Mouse (Mus musculus): Measurements from ENCODE around the gene Macrod2. TPM values are rescaled to one million over a fixed set of nuclear protein-coding genes. Genes with fewer than 3 reads are reported as not detected.
"Not testable (repeated sequence)": the region's sequence is repeated elsewhere in the genome, so short reads cannot be mapped to it uniquely, and the experiment has no call there.

Gene Macrod2
- polyA plus RNA-seq, 1 experiment from 2014 or later, result 47.6 TPM

DNA sequence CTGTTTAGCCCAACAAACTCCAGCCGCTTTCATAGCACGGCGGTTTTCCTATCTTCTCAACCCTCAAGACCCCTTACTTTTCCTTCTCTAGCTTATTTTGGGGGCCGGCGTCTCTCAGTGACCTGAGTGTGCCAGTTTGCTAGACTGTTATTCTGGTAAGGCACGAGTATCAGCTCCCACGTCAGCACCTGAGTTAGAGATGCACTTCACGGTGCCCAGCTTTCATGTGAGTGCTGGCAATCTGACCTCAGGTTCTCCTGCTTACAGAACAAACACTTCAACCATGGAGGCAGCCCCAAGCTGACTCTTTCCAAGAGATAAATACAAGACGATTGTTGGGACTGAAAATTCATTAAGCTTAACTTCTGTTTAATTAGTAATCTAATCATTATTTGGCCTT lies 322.3 kb downstream of the Macrod2 start:
- DNase-seq (ENCODE audit: low spot score) (no peak), ATAC-seq (replicated peaks; ENCODE audit: low FRiP score) (no peak)
- Histone ChIP-seq H3K4me2 (ENCODE audit: low read depth, low read length, severe bottlenecking) (no peak overlapping the region), H3K9ac (ENCODE audit: low read length) (no peak overlapping the region), H3K9me3 (ENCODE audit: control insufficient read depth, low read length) (no peaks in the 10 kb centered on the region), H3K36me3 (ENCODE audit: control insufficient read depth, insufficient read depth, low read length) (no peaks in the 10 kb centered on the region), H3K27me3 (ENCODE audit: control insufficient read depth, insufficient read depth, low read length) (no peaks in the 10 kb centered on the region), H3K4me3 (ENCODE audit: low read depth, low read length) (no peak overlapping the region), H3K4me1 (replicated peaks; ENCODE audit: control insufficient read depth, insufficient read depth, low read length) (no peaks in the 10 kb centered on the region), H3K27ac (ENCODE audit: low read depth, low read length) (no peak overlapping the region)
- WGBS, result 87% methylated on average over 9 of the region's 9 CpGs

DNA sequence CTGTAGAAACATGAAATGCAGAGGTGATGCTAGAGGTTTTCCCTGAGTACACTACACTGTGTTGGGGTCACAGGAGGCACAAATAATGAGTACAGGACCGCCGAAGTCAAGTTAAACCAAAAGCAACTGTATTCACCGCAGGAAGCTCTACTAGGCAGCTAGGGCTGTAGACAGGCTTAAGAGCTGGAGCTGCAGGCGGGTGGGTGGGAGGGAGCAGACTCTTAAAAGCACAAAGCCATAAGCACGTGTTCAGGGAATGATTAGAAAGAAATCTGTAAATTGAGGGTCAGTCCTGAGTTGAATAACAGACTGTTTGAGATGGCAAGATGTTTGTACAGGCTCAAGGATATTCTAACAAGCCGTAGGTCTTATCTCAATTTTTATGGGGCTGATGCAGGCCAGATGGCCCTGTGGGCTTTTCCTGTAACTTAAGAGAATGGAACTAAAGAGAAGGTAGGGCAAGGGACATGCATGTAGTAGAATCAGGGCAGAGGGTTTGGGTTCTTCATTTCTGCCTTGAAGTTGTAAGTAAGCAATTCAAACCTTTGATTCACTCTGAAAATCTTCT lies 337.6 kb downstream of the Macrod2 start:
- no peak overlapping the region for H3K27ac ChIP-seq (ENCODE audit: low read depth, low read length)
- H3K4me3 ChIP-seq (ENCODE audit: low read depth, low read length), result no peak overlapping the region
- no peak overlapping the region for H3K9ac ChIP-seq (ENCODE audit: low read length)
- 60% methylated on average over 6 of the region's 6 CpGs for WGBS
- H3K36me3 ChIP-seq (ENCODE audit: control insufficient read depth, insufficient read depth, low read length), result no peaks in the 10 kb centered on the region
- DNase-seq (ENCODE audit: low spot score), result no peak
- H3K4me2 ChIP-seq (ENCODE audit: low read depth, low read length, severe bottlenecking), result no peak overlapping the region
- no peaks in the 10 kb centered on the region for H3K9me3 ChIP-seq (ENCODE audit: control insufficient read depth, low read length)
- H3K27me3 ChIP-seq (ENCODE audit: control insufficient read depth, insufficient read depth, low read length), result no peaks in the 10 kb centered on the region
- H3K4me1 ChIP-seq (replicated peaks; ENCODE audit: control insufficient read depth, insufficient read depth, low read length), result no peaks in the 10 kb centered on the region
- no peak for ATAC-seq (replicated peaks; ENCODE audit: low FRiP score)

- Histone ChIP-seq H3K27me3 (ENCODE audit: control insufficient read depth, insufficient read depth, low read length) (no peaks in the 10 kb centered on the region), H3K4me1 (replicated peaks; ENCODE audit: control insufficient read depth, insufficient read depth, low read length) (no peaks in the 10 kb centered on the region), H3K9ac (ENCODE audit: low read length) (no peak overlapping the region), H3K36me3 (ENCODE audit: control insufficient read depth, insufficient read depth, low read length) (no peaks in the 10 kb centered on the region), H3K4me2 (ENCODE audit: low read depth, low read length, severe bottlenecking) (no peak overlapping the region), H3K27ac (ENCODE audit: low read depth, low read length) (no peak overlapping the region), H3K4me3 (ENCODE audit: low read depth, low read length) (no peak overlapping the region), H3K9me3 (ENCODE audit: control insufficient read depth, low read length) (no peaks in the 10 kb centered on the region)
- ATAC-seq (replicated peaks; ENCODE audit: low FRiP score), result no peak
- 85% methylated on average over 5 of the region's 5 CpGs for WGBS
- DNase-seq (ENCODE audit: low spot score), result no peak
Measured at GRCm38 (mm10) chr2:140740511-140740910, 345.4 kb downstream of the Macrod2 start.

DNA sequence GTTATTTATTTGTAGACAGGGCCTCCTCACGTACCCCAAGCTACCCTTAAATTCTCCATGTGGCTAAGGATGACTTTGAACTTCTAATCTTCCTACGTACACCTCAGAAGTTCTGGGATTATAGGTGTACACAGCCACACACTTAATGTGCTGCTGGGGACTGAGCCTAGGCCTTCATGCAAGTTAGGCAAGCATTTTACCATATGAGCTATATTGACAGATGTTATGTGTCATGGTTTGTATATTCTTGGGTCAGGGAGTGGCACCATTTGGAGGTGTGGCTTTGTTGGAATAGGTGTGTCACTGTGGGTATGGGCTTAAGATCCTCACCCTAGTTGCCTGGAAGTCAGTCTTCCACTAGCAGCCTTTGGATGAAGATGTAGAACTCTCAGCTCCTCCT lies 347.8 kb downstream of the Macrod2 start:
- not testable (repeated sequence) for DNase-seq (ENCODE audit: low spot score); H3K27ac ChIP-seq (ENCODE audit: low read depth, low read length); H3K9me3 ChIP-seq (ENCODE audit: control insufficient read depth, low read length); H3K4me1 ChIP-seq (replicated peaks; ENCODE audit: control insufficient read depth, insufficient read depth, low read length); H3K27me3 ChIP-seq (ENCODE audit: control insufficient read depth, insufficient read depth, low read length); H3K4me2 ChIP-seq (ENCODE audit: low read depth, low read length, severe bottlenecking); H3K36me3 ChIP-seq (ENCODE audit: control insufficient read depth, insufficient read depth, low read length); H3K9ac ChIP-seq (ENCODE audit: low read length); H3K4me3 ChIP-seq (ENCODE audit: low read depth, low read length); ATAC-seq (replicated peaks; ENCODE audit: low FRiP score)
- 78% methylated on average over 2 of the region's 2 CpGs for WGBS

DNA sequence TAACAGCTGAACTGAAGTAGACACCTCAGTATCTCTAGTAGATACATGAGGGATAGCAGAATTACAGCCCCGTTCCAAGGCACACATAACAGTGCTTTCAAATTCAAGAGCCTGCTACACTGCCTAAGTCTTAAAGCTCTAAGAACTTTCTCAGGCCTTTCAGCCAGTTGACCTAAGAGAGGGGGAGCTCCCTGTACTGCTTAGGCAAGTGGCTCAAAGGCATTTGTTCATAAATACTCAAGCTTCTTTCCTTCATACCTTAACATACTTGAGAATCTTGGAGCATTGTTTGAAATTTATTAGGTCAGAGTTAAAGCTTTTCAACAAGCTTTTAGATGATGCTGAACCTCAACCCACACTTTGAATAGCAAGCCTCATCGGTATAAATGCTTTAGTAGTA lies 363.8 kb downstream of the Macrod2 start:
- Histone ChIP-seq H3K9me3 (ENCODE audit: control insufficient read depth, low read length) (no peaks in the 10 kb centered on the region), H3K9ac (ENCODE audit: low read length) (no peak overlapping the region), H3K4me1 (replicated peaks; ENCODE audit: control insufficient read depth, insufficient read depth, low read length) (no peaks in the 10 kb centered on the region), H3K36me3 (ENCODE audit: control insufficient read depth, insufficient read depth, low read length) (no peaks in the 10 kb centered on the region), H3K27me3 (ENCODE audit: control insufficient read depth, insufficient read depth, low read length) (no peaks in the 10 kb centered on the region), H3K27ac (ENCODE audit: low read depth, low read length) (no peak overlapping the region), H3K4me3 (ENCODE audit: low read depth, low read length) (no peak overlapping the region), H3K4me2 (ENCODE audit: low read depth, low read length, severe bottlenecking) (no peak overlapping the region)
- WGBS, result 86% methylated on average over 2 of the region's 2 CpGs
- ATAC-seq (replicated peaks; ENCODE audit: low FRiP score) (no peak), DNase-seq (ENCODE audit: low spot score) (no peak)

GRCm38 (mm10) chr2:140759732-140760131 lies 364.6 kb downstream of the Macrod2 start:
- Histone ChIP-seq H3K9me3 (ENCODE audit: control insufficient read depth, low read length) (no peaks in the 10 kb centered on the region), H3K4me2 (ENCODE audit: low read depth, low read length, severe bottlenecking) (no peak overlapping the region), H3K4me3 (ENCODE audit: low read depth, low read length) (no peak overlapping the region), H3K27ac (ENCODE audit: low read depth, low read length) (no peak overlapping the region), H3K36me3 (ENCODE audit: control insufficient read depth, insufficient read depth, low read length) (no peaks in the 10 kb centered on the region), H3K4me1 (replicated peaks; ENCODE audit: control insufficient read depth, insufficient read depth, low read length) (no peaks in the 10 kb centered on the region), H3K9ac (ENCODE audit: low read length) (no peak overlapping the region), H3K27me3 (ENCODE audit: control insufficient read depth, insufficient read depth, low read length) (no peaks in the 10 kb centered on the region)
- no peak for DNase-seq (ENCODE audit: low spot score)
- no peak for ATAC-seq (replicated peaks; ENCODE audit: low FRiP score)

GRCm38 (mm10) chr2:140760137-140760536 lies 365.0 kb downstream of the Macrod2 start:
- Histone ChIP-seq H3K36me3 (ENCODE audit: control insufficient read depth, insufficient read depth, low read length) (no peaks in the 10 kb centered on the region), H3K27me3 (ENCODE audit: control insufficient read depth, insufficient read depth, low read length) (no peaks in the 10 kb centered on the region), H3K9me3 (ENCODE audit: control insufficient read depth, low read length) (no peaks in the 10 kb centered on the region), H3K4me3 (ENCODE audit: low read depth, low read length) (no peak overlapping the region), H3K9ac (ENCODE audit: low read length) (no peak overlapping the region), H3K4me2 (ENCODE audit: low read depth, low read length, severe bottlenecking) (no peak overlapping the region), H3K27ac (ENCODE audit: low read depth, low read length) (no peak overlapping the region), H3K4me1 (replicated peaks; ENCODE audit: control insufficient read depth, insufficient read depth, low read length) (no peaks in the 10 kb centered on the region)
- whole genome bisulfite sequencing, result 93% methylated on average over 3 of the region's 3 CpGs
- DNase-seq (ENCODE audit: low spot score) (no peak), ATAC-seq (replicated peaks; ENCODE audit: low FRiP score) (no peak)

DNA sequence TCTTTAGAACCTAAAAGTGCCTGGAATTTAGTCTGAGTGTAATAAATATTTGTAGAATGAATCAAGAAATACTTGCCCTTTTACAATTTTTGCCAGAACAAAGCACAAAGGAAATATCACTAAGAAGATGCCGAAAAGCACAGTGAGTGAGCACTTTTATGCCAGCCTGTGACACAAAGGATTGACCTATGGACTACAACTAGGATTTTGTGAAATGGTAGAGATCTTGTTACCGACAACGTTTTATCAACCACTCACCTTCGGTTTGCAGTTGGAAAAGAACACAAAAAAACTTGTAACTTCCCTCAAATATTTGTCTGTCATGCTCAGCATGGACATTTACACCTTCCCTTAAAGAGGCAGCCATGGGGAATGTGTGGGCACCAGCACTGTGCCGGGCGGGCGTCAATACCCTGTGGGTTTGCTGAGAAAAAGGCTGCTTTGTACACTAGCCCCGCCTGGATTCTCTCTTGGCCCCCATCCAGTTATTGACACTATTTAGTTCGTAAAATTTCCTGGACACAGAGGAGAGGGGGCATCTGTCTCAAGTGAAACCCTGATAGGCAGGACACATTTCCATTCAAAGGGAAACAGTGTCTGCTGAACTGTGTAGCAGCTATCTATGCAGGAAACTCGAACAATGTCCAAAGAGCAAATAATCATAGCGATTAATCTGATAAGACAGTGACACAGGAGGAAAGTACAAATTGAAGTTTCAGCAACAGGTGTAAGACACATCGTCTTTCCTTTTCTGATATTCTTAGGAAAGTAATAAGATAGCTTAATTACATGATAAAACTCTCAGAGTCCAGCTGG lies 368.2 kb downstream of the Macrod2 start:
- 83% methylated on average over 12 of the region's 12 CpGs for WGBS
- no peaks in the 10 kb centered on the region for H3K4me1 ChIP-seq (replicated peaks; ENCODE audit: control insufficient read depth, insufficient read depth, low read length)
- no peaks in the 10 kb centered on the region for H3K9me3 ChIP-seq (ENCODE audit: control insufficient read depth, low read length)
- ATAC-seq (replicated peaks; ENCODE audit: low FRiP score) (no peak), DNase-seq (ENCODE audit: low spot score) (no peak)
- H3K27ac ChIP-seq (ENCODE audit: low read depth, low read length), result no peak overlapping the region
- no peak overlapping the region for H3K4me3 ChIP-seq (ENCODE audit: low read depth, low read length)
- H3K9ac ChIP-seq (ENCODE audit: low read length), result no peak overlapping the region
- H3K27me3 ChIP-seq (ENCODE audit: control insufficient read depth, insufficient read depth, low read length), result no peaks in the 10 kb centered on the region
- no peaks in the 10 kb centered on the region for H3K36me3 ChIP-seq (ENCODE audit: control insufficient read depth, insufficient read depth, low read length)
- no peak overlapping the region for H3K4me2 ChIP-seq (ENCODE audit: low read depth, low read length, severe bottlenecking)

DNA sequence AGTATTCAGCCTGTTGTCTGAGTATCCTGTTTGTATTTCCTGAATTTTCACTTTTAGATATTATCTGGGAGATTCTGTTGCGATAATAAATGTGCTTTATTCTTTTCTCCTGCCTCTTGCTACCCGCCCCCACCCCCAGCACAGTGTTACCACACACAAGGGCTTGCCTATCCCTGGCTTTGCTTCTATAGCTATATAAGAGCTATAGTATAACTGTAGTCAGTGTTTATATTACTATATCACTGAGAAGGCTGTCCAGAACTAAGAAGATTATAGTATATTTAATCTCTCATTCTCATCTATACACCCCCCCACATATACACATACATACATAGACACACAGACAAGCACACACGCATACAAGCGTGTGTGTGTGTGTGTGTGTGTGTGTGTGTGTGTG lies 374.4 kb downstream of the Macrod2 start:
- Histone ChIP-seq H3K4me3 (ENCODE audit: low read depth, low read length) (no peak overlapping the region), H3K27ac (ENCODE audit: low read depth, low read length) (no peak overlapping the region), H3K9ac (ENCODE audit: low read length) (no peak overlapping the region), H3K9me3 (ENCODE audit: control insufficient read depth, low read length) (no peaks in the 10 kb centered on the region), H3K4me2 (ENCODE audit: low read depth, low read length, severe bottlenecking) (no peak overlapping the region), H3K36me3 (ENCODE audit: control insufficient read depth, insufficient read depth, low read length) (no peaks in the 10 kb centered on the region), H3K27me3 (ENCODE audit: control insufficient read depth, insufficient read depth, low read length) (no peaks in the 10 kb centered on the region), H3K4me1 (replicated peaks; ENCODE audit: control insufficient read depth, insufficient read depth, low read length) (no peaks in the 10 kb centered on the region)
- no peak for DNase-seq (ENCODE audit: low spot score)
- 92% methylated on average over 4 of the region's 4 CpGs for WGBS
- ATAC-seq (replicated peaks; ENCODE audit: low FRiP score), result no peak
